Mouse (Mus musculus) olfactory bulb, adult 2 months (tissue): ENCODE results near the gene Srsf3.
A peak's percentile ranks its signal among the peaks of the same experiment; 100 is the strongest.

Experiments used
- CTCF ChIP-seq: fragments of 200-500 bp; IDR thresholded peaks from 2 replicates; pipeline ENCODE4 v1.5.1; 2012; ENCODE audit warnings: low read depth, mild to moderate bottlenecking, low read length, moderate library complexity; ENCODE audit not compliant: insufficient read depth
- POLR2A ChIP-seq: fragments of 200-500 bp; IDR thresholded peaks from 2 replicates; pipeline ENCODE4 v1.6.1; 2012; ENCODE audit warnings: mild to moderate bottlenecking, low read depth, low read length, moderate library complexity; ENCODE audit not compliant: insufficient read depth

- TF ChIP-seq CTCF (peak; percentile 29; the same call in 1 of the 2 replicates), POLR2A (no peak)
Observed at GRCm38 (mm10) chr17:29015638-29016037, 16.8 kb upstream of the Srsf3 start.
